Mouse (Mus musculus) midbrain, embryonic 11.5 days (tissue): ENCODE data around the gene Usp43. TPM values are rescaled to one million over a fixed set of nuclear protein-coding genes. Genes with fewer than 3 reads are reported as not detected.

Source experiments
- ATAC-seq: fragments of 200-750 bp; cut with Nextera tagmentation; 2 replicates; pipeline ENCODE4 v1.8.0; 2017; ENCODE audit warnings: moderate TSS enrichment, moderate library complexity; ENCODE audit not compliant: low FRiP score
- DNase-seq: peaks from one replicate; pipeline ENCODE4 v3.0.0; 2015; ENCODE audit warnings: low spot score; ENCODE audit errors: missing footprints
- H3K27ac ChIP-seq: fragments of 300-500 bp; sonication (generic); 2 replicates; pipeline ENCODE4 v1.5.1; 2014; ENCODE audit warnings: low read depth, low read length
- H3K27me3 ChIP-seq: fragments of 300-500 bp; sonication (generic); 2 replicates; pipeline ENCODE4 v1.6.1; 2014; ENCODE audit warnings: mild to moderate bottlenecking, low read length, moderate library complexity, mixed read lengths; ENCODE audit not compliant: control insufficient read depth, insufficient read depth
- H3K36me3 ChIP-seq: fragments of 300-500 bp; sonication (generic); 2 replicates; pipeline ENCODE4 v1.6.1; 2014; ENCODE audit warnings: mild to moderate bottlenecking, low read length, moderate library complexity, mixed read lengths; ENCODE audit not compliant: control insufficient read depth, insufficient read depth
- H3K4me1 ChIP-seq: fragments of 300-500 bp; sonication (generic); 2 replicates; pipeline ENCODE4 v1.6.1; 2014; ENCODE audit warnings: low read length; ENCODE audit not compliant: control insufficient read depth, insufficient read depth
- H3K4me2 ChIP-seq: fragments of 300-500 bp; sonication (generic); 2 replicates; pipeline ENCODE4 v1.6.1; 2014; ENCODE audit warnings: mild to moderate bottlenecking, moderate library complexity
- H3K4me3 ChIP-seq: fragments of 300-500 bp; sonication (generic); 2 replicates; pipeline ENCODE4 v1.5.1; 2014; ENCODE audit warnings: low read depth, low read length
- H3K9ac ChIP-seq: fragments of 300-500 bp; sonication (generic); 2 replicates; pipeline ENCODE4 v1.6.1; 2014; ENCODE audit warnings: low read length
- H3K9me3 ChIP-seq: fragments of 300-500 bp; sonication (generic); 2 replicates; pipeline ENCODE4 v1.6.1; 2016; ENCODE audit warnings: low read length; ENCODE audit not compliant: control insufficient read depth
- WGBS: fragments of 180-500 bp; shearing (Covaris S2); extraction: QIAGEN DNeasy Blood & Tissue Kit; methylation state at CpG from one replicate; pipeline ENCODE4 v1.1.7; 2014; 5-methylcytosine and 5-hydroxymethylcytosine counted together
- polyA plus RNA-seq: library from polyadenylated mRNA; unstranded; fragments of >200 nt; fragmentation: Nextera tagmentation; extraction: Ambion mirVana; gene quantifications from 2 replicates; pipeline ENCODE4 v1.2.1, GENCODE M21; 2014

The Usp43 gene
- polyA plus RNA-seq, 1 experiment from 2014 or later: 0.51 TPM

GRCm38 (mm10) chr11:67831820-67832219 is 90.1 kb downstream of the Usp43 start:
- WGBS: 77% methylated on average over 5 of the region's 5 CpGs
- Histone ChIP-seq H3K36me3 (no peaks in the 10 kb centered on the region), H3K27me3 (no peaks in the 10 kb centered on the region), H3K4me3 (no peak overlapping the region), H3K9me3 (no peaks in the 10 kb centered on the region), H3K4me2 (no peak overlapping the region), H3K9ac (no peak overlapping the region), H3K4me1 (no peaks in the 10 kb centered on the region), H3K27ac (no peak overlapping the region)
- no peak for ATAC-seq
- no peak for DNase-seq

- Histone ChIP-seq H3K36me3 (no peaks in the 10 kb centered on the region), H3K4me2 (no peak overlapping the region), H3K27me3 (no peaks in the 10 kb centered on the region), H3K4me3 (no peak overlapping the region), H3K9me3 (no peaks in the 10 kb centered on the region), H3K9ac (no peak overlapping the region), H3K4me1 (no peaks in the 10 kb centered on the region), H3K27ac (no peak overlapping the region)
- ATAC-seq: no peak
- WGBS: 88% methylated on average over 6 of the region's 6 CpGs
- no peak for DNase-seq
These were observed 92.4 kb downstream of the Usp43 start for GRCm38 (mm10) chr11:67829530-67829929.

GRCm38 (mm10) chr11:67828360-67829059 is 93.4 kb downstream of the Usp43 start:
- Histone ChIP-seq H3K4me2 (no peak overlapping the region), H3K27ac (no peak overlapping the region), H3K4me1 (no peaks in the 10 kb centered on the region), H3K27me3 (no peaks in the 10 kb centered on the region), H3K9ac (no peak overlapping the region), H3K36me3 (no peaks in the 10 kb centered on the region), H3K9me3 (no peaks in the 10 kb centered on the region), H3K4me3 (no peak overlapping the region)
- WGBS: 69% methylated on average over 12 of the region's 12 CpGs
- DNase-seq (no peak), ATAC-seq (no peak)

- ATAC-seq: no peak
- Histone ChIP-seq H3K9ac (no peak overlapping the region), H3K4me1 (no peaks in the 10 kb centered on the region), H3K4me3 (no peak overlapping the region), H3K9me3 (no peaks in the 10 kb centered on the region), H3K36me3 (no peaks in the 10 kb centered on the region), H3K27me3 (no peaks in the 10 kb centered on the region), H3K4me2 (no peak overlapping the region), H3K27ac (no peak overlapping the region)
- DNase-seq: no peak
- WGBS: 90% methylated on average over 6 of the region's 6 CpGs
These were observed 100.4 kb downstream of the Usp43 start for GRCm38 (mm10) chr11:67821560-67821959.

- H3K4me1 ChIP-seq: no peaks in the 10 kb centered on the region
- DNase-seq (peak; percentile 85), ATAC-seq (no peak)
- H3K36me3 ChIP-seq: no peaks in the 10 kb centered on the region
- WGBS: 28% methylated on average over 4 of the region's 4 CpGs
- no peaks in the 10 kb centered on the region for H3K9me3 ChIP-seq
- no peak overlapping the region for H3K4me2 ChIP-seq
- H3K9ac ChIP-seq: no peak overlapping the region
- no peak overlapping the region for H3K27ac ChIP-seq
- no peak overlapping the region for H3K4me3 ChIP-seq
- no peaks in the 10 kb centered on the region for H3K27me3 ChIP-seq
These were observed 101.7 kb downstream of the Usp43 start for GRCm38 (mm10) chr11:67820221-67820620.

GRCm38 (mm10) chr11:67819604-67820003 is 102.3 kb downstream of the Usp43 start:
- H3K4me1 ChIP-seq: no peaks in the 10 kb centered on the region
- no peak overlapping the region for H3K27ac ChIP-seq
- ATAC-seq (no peak), DNase-seq (peak; percentile 90)
- 26% methylated on average over 5 of the region's 5 CpGs for WGBS
- no peak overlapping the region for H3K4me3 ChIP-seq
- H3K4me2 ChIP-seq: no peak overlapping the region
- H3K9me3 ChIP-seq: no peaks in the 10 kb centered on the region
- peak overlapping the region; percentile 45 for H3K9ac ChIP-seq
- H3K36me3 ChIP-seq: no peaks in the 10 kb centered on the region
- no peaks in the 10 kb centered on the region for H3K27me3 ChIP-seq

- Histone ChIP-seq H3K4me1 (no peaks in the 10 kb centered on the region), H3K4me2 (no peak overlapping the region), H3K4me3 (no peak overlapping the region), H3K9me3 (no peaks in the 10 kb centered on the region), H3K27ac (no peak overlapping the region), H3K9ac (no peak overlapping the region), H3K36me3 (no peaks in the 10 kb centered on the region), H3K27me3 (no peaks in the 10 kb centered on the region)
- ATAC-seq: no peak
- 77% methylated on average over 6 of the region's 6 CpGs for WGBS
- DNase-seq: no peak
These were observed 110.4 kb downstream of the Usp43 start for GRCm38 (mm10) chr11:67811535-67811934.

- DNase-seq: no peak
- H3K9me3 ChIP-seq: no peaks in the 10 kb centered on the region
- H3K36me3 ChIP-seq: no peaks in the 10 kb centered on the region
- 83% methylated on average over 5 of the region's 5 CpGs for WGBS
- no peak overlapping the region for H3K9ac ChIP-seq
- no peaks in the 10 kb centered on the region for H3K27me3 ChIP-seq
- H3K4me2 ChIP-seq: no peak overlapping the region
- no peak overlapping the region for H3K27ac ChIP-seq
- H3K4me3 ChIP-seq: no peak overlapping the region
- no peaks in the 10 kb centered on the region for H3K4me1 ChIP-seq
- no peak for ATAC-seq
These were observed 113.9 kb downstream of the Usp43 start for GRCm38 (mm10) chr11:67808051-67808450.

GRCm38 (mm10) chr11:67806832-67807597 is 114.9 kb downstream of the Usp43 start:
- Histone ChIP-seq H3K4me1 (no peaks in the 10 kb centered on the region), H3K4me3 (no peak overlapping the region), H3K27ac (no peak overlapping the region), H3K9me3 (no peaks in the 10 kb centered on the region), H3K36me3 (no peaks in the 10 kb centered on the region), H3K27me3 (no peaks in the 10 kb centered on the region), H3K9ac (no peak overlapping the region), H3K4me2 (no peak overlapping the region)
- 85% methylated on average over 11 of the region's 11 CpGs for WGBS
- DNase-seq: no peak
- no peak for ATAC-seq
